In genomic region chr10:73400426-73400825, GRCm38 (mm10) we compare ENCODE assay signal across 19 mouse cellular contexts.
A peak's percentile ranks its signal among the peaks of the same experiment; 100 is the strongest.
DNase-seq lines count a peak whose midpoint lies in the region; ATAC-seq and TF ChIP-seq lines count a peak whose summit lies in the region.
"Had no signal": no experiment of that assay in that cellular context is flagged by ENCODE, and none has a peak within 500 bp of the region (broad histone marks: within the 10 kb centered on the region; RNA-seq: fewer than 3 reads in every experiment).

No protein-coding gene starts in this region.

- no peak for ATAC-seq in embryonic facial prominence, embryonic 11.5 days (replicated peaks; ENCODE audit: insufficient number of reproducible peaks, low FRiP score, low TSS enrichment, low read depth)
- ATAC-seq in kidney, postnatal 0 days (replicated peaks; ENCODE audit: low FRiP score, low read depth): no peak
- ATAC-seq: forebrain, embryonic 16.5 days; liver, embryonic 12.5 days had no signal

- peak; percentile 5 for DNase-seq in embryonic facial prominence, embryonic 11.5 days (ENCODE audit: low spot score)
- DNase-seq in embryonic facial prominence, embryonic 10.5 days (ENCODE audit: low spot score): no peak
- DNase-seq in kidney, postnatal 0 days (ENCODE audit: low spot score): no peak
- no peak for DNase-seq in kidney, postnatal 14 days
- DNase-seq in 416B (ENCODE audit: low read depth) (peak; percentile 21), ZHBTc4 (ENCODE audit: low read depth, low spot score) (peak; percentile 33)
- DNase-seq in cerebellum, adult 18-20 months: no peak
- no peak for DNase-seq in left cerebral cortex, adult 18-20 months (ENCODE audit: low spot score in 2 of 2)
- DNase-seq: adrenal gland, adult 2 months; B cell, adult 2 months; cerebellum, postnatal 10 days; gastrocnemius, postnatal 14 days; kidney, adult 11 months; thymus, postnatal 25 days had no signal

- H3K27me3 ChIP-seq in embryonic facial prominence, embryonic 11.5 days (ENCODE audit: control insufficient read depth, insufficient read depth, low read length): no peaks in the 10 kb centered on the region
- no peaks in the 10 kb centered on the region for H3K27me3 ChIP-seq in embryonic facial prominence, embryonic 10.5 days (replicated peaks; ENCODE audit: low read depth, poor library complexity, severe bottlenecking)
- H3K27me3 ChIP-seq in kidney, postnatal 0 days (ENCODE audit: insufficient read depth, low read length): no peaks in the 10 kb centered on the region
- H3K27me3 ChIP-seq: liver, embryonic 12.5 days; midbrain, embryonic 12.5 days; stomach, embryonic 15.5 days had no signal

- peak; percentile 54 for TF ChIP-seq CTCF in kidney, postnatal 0 days (IDR thresholded peaks at IDR 0.05; ENCODE audit: low read depth)

- H3K4me3 ChIP-seq in embryonic facial prominence, embryonic 11.5 days (ENCODE audit: low read depth, low read length): no peak overlapping the region
- no peak overlapping the region for H3K4me3 ChIP-seq in embryonic facial prominence, embryonic 10.5 days
- no peak overlapping the region for H3K4me3 ChIP-seq in kidney, postnatal 0 days (replicated peaks; ENCODE audit: low read depth, low read length)
- H3K4me3 ChIP-seq: heart, embryonic 10.5 days; liver, embryonic 12.5 days; midbrain, embryonic 12.5 days; stomach, embryonic 15.5 days had no signal

- WGBS in embryonic facial prominence, embryonic 11.5 days: 81% methylated on average over 1 of the region's 1 CpGs
- 78% methylated on average over 1 of the region's 1 CpGs for WGBS in embryonic facial prominence, embryonic 10.5 days
- 68% methylated on average over 1 of the region's 1 CpGs for WGBS in kidney, postnatal 0 days

- H3K9me3 ChIP-seq in embryonic facial prominence, embryonic 11.5 days (replicated peaks; ENCODE audit: control insufficient read depth, low read length): no peaks in the 10 kb centered on the region
- H3K9me3 ChIP-seq in embryonic facial prominence, embryonic 10.5 days: no peaks in the 10 kb centered on the region
- H3K9me3 ChIP-seq in kidney, postnatal 0 days (replicated peaks; ENCODE audit: low read length): no peaks in the 10 kb centered on the region
- H3K9me3 ChIP-seq: heart, embryonic 10.5 days; liver, embryonic 12.5 days; midbrain, embryonic 12.5 days; stomach, embryonic 15.5 days had no signal

- H3K4me1 ChIP-seq in embryonic facial prominence, embryonic 11.5 days (ENCODE audit: control insufficient read depth, insufficient read depth, low read length): no peaks in the 10 kb centered on the region
- H3K4me1 ChIP-seq in embryonic facial prominence, embryonic 10.5 days: no peaks in the 10 kb centered on the region
- no peaks in the 10 kb centered on the region for H3K4me1 ChIP-seq in kidney, postnatal 0 days (replicated peaks; ENCODE audit: insufficient read depth, low read length)
- H3K4me1 ChIP-seq: heart, embryonic 10.5 days; liver, embryonic 12.5 days; midbrain, embryonic 12.5 days; stomach, embryonic 15.5 days had no signal

- H3K4me2 ChIP-seq in embryonic facial prominence, embryonic 11.5 days (ENCODE audit: low read depth, low read length): no peak overlapping the region
- H3K4me2 ChIP-seq in kidney, postnatal 0 days (ENCODE audit: low read length): no peak overlapping the region
- H3K4me2 ChIP-seq: liver, embryonic 12.5 days; midbrain, embryonic 12.5 days; stomach, embryonic 15.5 days had no signal

- no peaks in the 10 kb centered on the region for H3K36me3 ChIP-seq in embryonic facial prominence, embryonic 11.5 days (replicated peaks; ENCODE audit: control insufficient read depth, insufficient read depth, low read depth, low read length)
- no peaks in the 10 kb centered on the region for H3K36me3 ChIP-seq in embryonic facial prominence, embryonic 10.5 days (replicated peaks)
- H3K36me3 ChIP-seq in kidney, postnatal 0 days (ENCODE audit: insufficient read depth, low read length): no peaks in the 10 kb centered on the region
- H3K36me3 ChIP-seq: heart, embryonic 10.5 days; liver, embryonic 12.5 days; midbrain, embryonic 12.5 days; stomach, embryonic 15.5 days had no signal

- H3K27ac ChIP-seq in embryonic facial prominence, embryonic 11.5 days (replicated peaks; ENCODE audit: low read depth, low read length): no peak overlapping the region
- H3K27ac ChIP-seq in embryonic facial prominence, embryonic 10.5 days (replicated peaks): no peak overlapping the region
- H3K27ac ChIP-seq in kidney, postnatal 0 days: no peak overlapping the region
- H3K27ac ChIP-seq: heart, embryonic 10.5 days; liver, embryonic 12.5 days; midbrain, embryonic 12.5 days; stomach, embryonic 15.5 days had no signal

- H3K9ac ChIP-seq in embryonic facial prominence, embryonic 11.5 days (replicated peaks; ENCODE audit: low read length): no peak overlapping the region
- H3K9ac ChIP-seq in kidney, postnatal 0 days (ENCODE audit: low read depth, low read length): no peak overlapping the region
- H3K9ac ChIP-seq: liver, embryonic 12.5 days; midbrain, embryonic 12.5 days; stomach, embryonic 15.5 days had no signal

Comparison
In these comparisons a context has a peak if more than half of its experiments do, and no peak if none do; other contexts are left out.
1. DNase-seq: peak in embryonic facial prominence, embryonic 11.5 days (single experiment), 416B (single experiment) and ZHBTc4 (single experiment); none in embryonic facial prominence, embryonic 10.5 days (single experiment), kidney, postnatal 0 days (single experiment), kidney, postnatal 14 days (single experiment), cerebellum, adult 18-20 months (0 of 2) and left cerebral cortex, adult 18-20 months (0 of 2).